Mouse (Mus musculus) urinary bladder, adult 18-20 months (tissue): Measurements from ENCODE around the gene Gm21861.
"Not testable (repeated sequence)": the region's sequence is repeated elsewhere in the genome, so short reads cannot be mapped to it uniquely, and the experiment has no call there.

Experiments used
- DNase-seq, 2 experiments: peaks; one replicate each; pipeline ENCODE4 v3.0.0; 2022; ENCODE audit warnings: low spot score in 2 of 2, mixed read lengths in 2 of 2

Gm21861 gene

GRCm38 (mm10) chrY:58814497-58814896 lies at the start of gene Gm21861:
TSS of gene Gm21861 (minus strand) at chrY:58814597.
- not testable (repeated sequence) for DNase-seq
